Mouse (Mus musculus) adrenal gland, adult 8-10 months (tissue): ENCODE results near the gene Apol9b. TPM values are rescaled to one million over a fixed set of nuclear protein-coding genes. Genes with fewer than 3 reads are reported as not detected.

Experiments used
- DNase-seq: peaks from one replicate; pipeline ENCODE4 v3.0.0; 2022
- total RNA-seq, 4 experiments: library from RNA; stranded (reverse); gene quantifications; 2 replicates each; pipeline ENCODE4 v1.2.4; 2022

Apol9b gene
- total RNA-seq, 4 experiments from 2014 or later, result 0.35 to 1.7 (median 0.78) TPM

GRCm38 (mm10) chr15:77782449-77783014 lies 53.7 kb downstream of the Apol9b start:
- DNase-seq, result no peak

GRCm38 (mm10) chr15:77784039-77784824 lies 55.4 kb downstream of the Apol9b start:
- DNase-seq, result no peak

GRCm38 (mm10) chr15:77785807-77786206 lies 57.0 kb downstream of the Apol9b start:
- DNase-seq, result no peak

Other genes starting within 250 kb of the Apol9b start
- under 1 TPM in 2 of 4 experiments, not detected in 2; 0.31 to 0.38 TPM for gene Apol11a, start 220.8 kb upstream of the Apol9b start, total RNA-seq
- under 1 TPM in 1 of 4 experiments, not detected in 3; 0.22 TPM for gene Apol7c, start 195.7 kb upstream of the Apol9b start, total RNA-seq
- gene 1700025B11Rik, start 167.1 kb upstream of the Apol9b start, total RNA-seq, result not detected
- under 1 TPM; 0.23 to 0.89 (median 0.51) TPM for gene Apol10b, start 132.9 kb upstream of the Apol9b start, total RNA-seq
- not detected for gene Gm36245, start 129.8 kb upstream of the Apol9b start, total RNA-seq
- 1 to 10 TPM in 1 of 4 experiments, under 1 TPM in 3; 0.20 to 1.2 (median 0.57) TPM for gene Apol11b, start 85.8 kb upstream of the Apol9b start, total RNA-seq
- under 1 TPM in 2 of 4 experiments, not detected in 2; 0.16 to 0.22 TPM for gene Apol7e, start 30.2 kb upstream of the Apol9b start, total RNA-seq
- gene Apol8, start 28.0 kb downstream of the Apol9b start, total RNA-seq, result under 1 TPM; 0.14 to 0.43 (median 0.15) TPM
- gene Myh9, start 113.1 kb downstream of the Apol9b start, total RNA-seq, result 100 to 1,000 TPM; 304 to 366 (median 340) TPM
- 100 to 1,000 TPM; 548 to 745 (median 627) TPM for gene Txn2, start 200.0 kb downstream of the Apol9b start, total RNA-seq
- gene Foxred2, start 227.7 kb downstream of the Apol9b start, total RNA-seq, result 1 to 10 TPM; 4.2 to 9.3 (median 6.3) TPM
- 100 to 1,000 TPM; 140 to 159 (median 147) TPM for gene Eif3d, start 241.8 kb downstream of the Apol9b start, total RNA-seq